In genomic region chr1:72869275-72869674, GRCm38 (mm10) we compare ENCODE assay signal across 14 mouse cellular contexts. TPM values are rescaled to one million over a fixed set of nuclear protein-coding genes. Genes with fewer than 3 reads are reported as not detected.
A peak's percentile ranks its signal among the peaks of the same experiment; 100 is the strongest.
DNase-seq lines count a peak whose midpoint lies in the region; ATAC-seq and TF ChIP-seq lines count a peak whose summit lies in the region.
"Had no signal": no experiment of that assay in that cellular context is flagged by ENCODE, and none has a peak within 500 bp of the region (broad histone marks: within the 10 kb centered on the region; RNA-seq: fewer than 3 reads in every experiment).

No protein-coding gene starts in this region.

- H3K9ac ChIP-seq in heart, embryonic 15.5 days = no peak overlapping the region
- no peak overlapping the region for H3K9ac ChIP-seq in stomach, embryonic 14.5 days (replicated peaks; ENCODE audit: low read depth, low read length)
- H3K9ac ChIP-seq in stomach, postnatal 0 days (ENCODE audit: low read length) = no peak overlapping the region
- H3K9ac ChIP-seq: liver, embryonic 12.5 days had no signal

- peaks cover 63% of the 10 kb centered on the region for H3K4me1 ChIP-seq in heart, embryonic 15.5 days (replicated peaks)
- H3K4me1 ChIP-seq in heart, embryonic 10.5 days = peaks cover 42% of the 10 kb centered on the region
- H3K4me1 ChIP-seq in stomach, embryonic 14.5 days (ENCODE audit: control insufficient read depth, insufficient read depth, low read length) = peaks cover 22% of the 10 kb centered on the region
- no peaks in the 10 kb centered on the region; the same call in 1 of the 2 replicates for H3K4me1 ChIP-seq in stomach, postnatal 0 days (replicated peaks; ENCODE audit: control insufficient read depth, insufficient read depth)

- no peak for ATAC-seq in heart, embryonic 15.5 days (replicated peaks; ENCODE audit: insufficient number of reproducible peaks, insufficient read depth, low FRiP score, low read depth)
- no peak for ATAC-seq in stomach, embryonic 14.5 days (ENCODE audit: insufficient number of reproducible peaks, insufficient read depth, low FRiP score, low read depth)
- ATAC-seq in stomach, postnatal 0 days (ENCODE audit: low FRiP score, low TSS enrichment) = no peak
- ATAC-seq: activated CD4-positive, CD25-positive, alpha-beta regulatory T cell, adult 4 months; liver, embryonic 12.5 days had no signal

- DNase-seq in adrenal gland, postnatal 14 days = peak; percentile 44
- no peak for DNase-seq in adrenal gland, postnatal 25 days
- no peak for DNase-seq in heart, embryonic 10.5 days (ENCODE audit: low spot score)
- DNase-seq in stomach, postnatal 0 days (ENCODE audit: low spot score) = no peak
- DNase-seq in left cerebral cortex, postnatal 25 days (ENCODE audit: low spot score in 2 of 2) = no peak
- no peak for DNase-seq in spleen, postnatal 10 days (ENCODE audit: low spot score in 2 of 2)
- DNase-seq: layer of hippocampus, postnatal 36 days; lung, postnatal 4 days; right cerebral cortex, postnatal 4 days had no signal

- H3K36me3 ChIP-seq in heart, embryonic 15.5 days = no peaks in the 10 kb centered on the region
- peaks cover 41% of the 10 kb centered on the region for H3K36me3 ChIP-seq in heart, embryonic 10.5 days
- peaks cover 15% of the 10 kb centered on the region for H3K36me3 ChIP-seq in stomach, embryonic 14.5 days (ENCODE audit: control insufficient read depth, insufficient read depth, low read length)
- no peaks in the 10 kb centered on the region for H3K36me3 ChIP-seq in stomach, postnatal 0 days (ENCODE audit: control insufficient read depth, insufficient read depth, low read length)
- H3K36me3 ChIP-seq: liver, embryonic 12.5 days had no signal

- intact Hi-C loops in left cerebral cortex, postnatal 25 days (cut with DNase I) = no loop called here

- no peak for TF ChIP-seq CTCF in stomach, postnatal 0 days (IDR thresholded peaks at IDR 0.05; ENCODE audit: low read depth)

- no peak for TF ChIP-seq EP300 in stomach, postnatal 0 days (optimal IDR thresholded peaks at IDR 0.05)

- no peaks in the 10 kb centered on the region for H3K27me3 ChIP-seq in heart, embryonic 15.5 days
- H3K27me3 ChIP-seq in heart, embryonic 10.5 days (ENCODE audit: insufficient read depth, poor library complexity, severe bottlenecking) = no peaks in the 10 kb centered on the region
- no peaks in the 10 kb centered on the region for H3K27me3 ChIP-seq in stomach, embryonic 14.5 days (ENCODE audit: control insufficient read depth, insufficient read depth, low read length)
- no peaks in the 10 kb centered on the region for H3K27me3 ChIP-seq in stomach, postnatal 0 days (ENCODE audit: control insufficient read depth, insufficient read depth, low read length)

- H3K4me3 ChIP-seq in heart, embryonic 15.5 days = no peak overlapping the region
- no peak overlapping the region for H3K4me3 ChIP-seq in heart, embryonic 10.5 days
- H3K4me3 ChIP-seq in stomach, embryonic 14.5 days (ENCODE audit: low read depth, low read length) = peak overlapping the region; percentile 69; the same call in 1 of the 2 replicates
- no peak overlapping the region for H3K4me3 ChIP-seq in stomach, postnatal 0 days (ENCODE audit: low read depth, low read length)

- H3K4me2 ChIP-seq in heart, embryonic 15.5 days = peak overlapping the region; percentile 95
- no peak overlapping the region; the same call in 1 of the 2 replicates for H3K4me2 ChIP-seq in stomach, embryonic 14.5 days (replicated peaks; ENCODE audit: low read depth, low read length)
- no peak overlapping the region for H3K4me2 ChIP-seq in stomach, postnatal 0 days (replicated peaks; ENCODE audit: low read depth)

- no peaks in the 10 kb centered on the region for H3K9me3 ChIP-seq in heart, embryonic 15.5 days (replicated peaks)
- no peaks in the 10 kb centered on the region for H3K9me3 ChIP-seq in heart, embryonic 10.5 days
- H3K9me3 ChIP-seq in stomach, embryonic 14.5 days (ENCODE audit: control insufficient read depth, low read depth, low read length) = no peaks in the 10 kb centered on the region
- H3K9me3 ChIP-seq in stomach, postnatal 0 days (ENCODE audit: control insufficient read depth, low read length) = no peaks in the 10 kb centered on the region
- H3K9me3 ChIP-seq: liver, embryonic 12.5 days had no signal

- no peak overlapping the region for H3K27ac ChIP-seq in heart, embryonic 15.5 days
- H3K27ac ChIP-seq in heart, embryonic 10.5 days = no peak overlapping the region
- H3K27ac ChIP-seq in stomach, embryonic 14.5 days (ENCODE audit: low read length) = no peak overlapping the region
- no peak overlapping the region for H3K27ac ChIP-seq in stomach, postnatal 0 days (replicated peaks)
- H3K27ac ChIP-seq: liver, embryonic 12.5 days had no signal

RNA-seq across cellular contexts. Expression of gene Igfbp5, which starts 5.4 kb away (rescaled TPM):
- 68.1 and 74.3 TPM in 2 replicates for total RNA-seq in adrenal gland, postnatal 14 days (2021)
- total RNA-seq in adrenal gland, postnatal 25 days (2021) = 49.9 and 57.5 TPM in 2 replicates
- polyA plus RNA-seq in heart, embryonic 15.5 days (2015; fragmentation: Nextera tagmentation; extraction: Ambion mirVana) = 79.0 and 101 TPM in 2 replicates
- 158 and 178 TPM in 2 replicates for polyA plus RNA-seq in heart, embryonic 10.5 days (2016; fragmentation: Nextera tagmentation; extraction: Ambion mirVana)
- polyA plus RNA-seq in stomach, embryonic 14.5 days (2014; fragmentation: Nextera tagmentation; extraction: Ambion mirVana) = 126 and 127 TPM in 2 replicates
- polyA plus RNA-seq in stomach, postnatal 0 days (2015; fragmentation: Nextera tagmentation; extraction: Ambion mirVana) = 37.8 and 44.2 TPM in 2 replicates
- total RNA-seq in left cerebral cortex, postnatal 25 days (2021) = 10 to 100 TPM; 45.6 to 55.1 TPM
- polyA plus RNA-seq: activated CD4-positive, CD25-positive, alpha-beta regulatory T cell, adult 4 months had no signal

RNA-seq across cellular contexts. Expression of gene Igfbp2, which starts 45.0 kb away (rescaled TPM):
- 9.1 and 58.4 TPM in 2 replicates for total RNA-seq in adrenal gland, postnatal 14 days (2021)
- 2.6 and 5.9 TPM in 2 replicates for total RNA-seq in adrenal gland, postnatal 25 days (2021)
- polyA plus RNA-seq in heart, embryonic 15.5 days (2015; fragmentation: Nextera tagmentation; extraction: Ambion mirVana) = 44.4 and 85.9 TPM in 2 replicates
- 137 and 226 TPM in 2 replicates for polyA plus RNA-seq in heart, embryonic 10.5 days (2016; fragmentation: Nextera tagmentation; extraction: Ambion mirVana)
- 631 and 633 TPM in 2 replicates for polyA plus RNA-seq in stomach, embryonic 14.5 days (2014; fragmentation: Nextera tagmentation; extraction: Ambion mirVana)
- polyA plus RNA-seq in stomach, postnatal 0 days (2015; fragmentation: Nextera tagmentation; extraction: Ambion mirVana) = 304 and 499 TPM in 2 replicates
- total RNA-seq in left cerebral cortex, postnatal 25 days (2021) = 10 to 100 TPM; 82.3 to 88.2 TPM
- total RNA-seq: neutrophil, adult 5-6 weeks had no signal
- polyA plus RNA-seq: activated CD4-positive, CD25-positive, alpha-beta regulatory T cell, adult 4 months had no signal
